Mouse (Mus musculus) heart, embryonic 14.5 days (tissue): Measurements from ENCODE around the gene Ubxn1. TPM values are rescaled to one million over a fixed set of nuclear protein-coding genes. Genes with fewer than 3 reads are reported as not detected.

ENCODE experiments used
- ATAC-seq: fragments of 200-750 bp; cut with Nextera tagmentation; 2 replicates; pipeline ENCODE4 v1.8.0; 2017; ENCODE audit warnings: low read depth, moderate TSS enrichment; ENCODE audit not compliant: insufficient number of reproducible peaks, insufficient read depth, low FRiP score
- H3K27ac ChIP-seq, 2 experiments: fragments of 200-500 bp in 1 of 2; fragments of 300-500 bp in 1 of 2; sonication (generic) in 1 of 2; replicated peaks in 1 of 2; 2 replicates each; pipeline ENCODE4 v1.5.1; 2012 to 2014; ENCODE audit warnings: low read depth in 2 of 2, low read length in 2 of 2, control low read depth in 1 of 2, mild to moderate bottlenecking in 1 of 2, mixed read lengths in 1 of 2; ENCODE audit not compliant: control insufficient read depth in 1 of 2, insufficient read depth in 1 of 2
- H3K27me3 ChIP-seq: fragments of 300-500 bp; sonication (generic); 2 replicates; pipeline ENCODE4 v1.6.1; 2014; ENCODE audit warnings: mild to moderate bottlenecking, low read length, control low read depth; ENCODE audit not compliant: control insufficient read depth, insufficient read depth
- H3K36me3 ChIP-seq: fragments of 300-500 bp; sonication (generic); 2 replicates; pipeline ENCODE4 v1.6.1; 2014; ENCODE audit warnings: mild to moderate bottlenecking, control low read depth, low read length, mixed read lengths; ENCODE audit not compliant: control insufficient read depth, insufficient read depth
- H3K4me1 ChIP-seq, 2 experiments: fragments of 200-500 bp in 1 of 2; fragments of 300-500 bp in 1 of 2; sonication (generic) in 1 of 2; 2 replicates each; pipeline ENCODE4 v1.6.1; 2012 to 2014; ENCODE audit warnings: low read length in 2 of 2, control low read depth in 1 of 2, mixed read lengths in 1 of 2; ENCODE audit not compliant: control insufficient read depth in 2 of 2, insufficient read depth in 2 of 2
- H3K4me2 ChIP-seq: fragments of 300-500 bp; sonication (generic); 2 replicates; pipeline ENCODE4 v1.6.1; 2014; ENCODE audit warnings: mild to moderate bottlenecking, low read length
- H3K4me3 ChIP-seq, 2 experiments: fragments of 200-500 bp in 1 of 2; fragments of 300-500 bp in 1 of 2; sonication (generic) in 1 of 2; 2 replicates each; pipeline ENCODE4 v1.5.1; 2012 to 2014; ENCODE audit warnings: low read length in 2 of 2, mild to moderate bottlenecking in 2 of 2, control low read depth in 1 of 2, low read depth in 1 of 2, moderate library complexity in 1 of 2; ENCODE audit not compliant: control insufficient read depth in 1 of 2, insufficient read depth in 1 of 2
- H3K9ac ChIP-seq: fragments of 300-500 bp; sonication (generic); 2 replicates; pipeline ENCODE4 v1.6.1; 2014; ENCODE audit warnings: mild to moderate bottlenecking, low read length
- H3K9me3 ChIP-seq: fragments of 300-500 bp; sonication (generic); 2 replicates; pipeline ENCODE4 v1.6.1; 2016; ENCODE audit warnings: low read length, control low read depth; ENCODE audit not compliant: control insufficient read depth
- WGBS: fragments of 180-500 bp; shearing (Covaris S2); extraction: QIAGEN DNeasy Blood & Tissue Kit; methylation state at CpG from one replicate; pipeline ENCODE4 v1.1.7; 2014; 5-methylcytosine and 5-hydroxymethylcytosine counted together
- polyA plus RNA-seq: library from polyadenylated mRNA; unstranded; fragments of >200 nt; fragmentation: Nextera tagmentation; extraction: Ambion mirVana; gene quantifications from 2 replicates; pipeline ENCODE4 v1.2.1, GENCODE M21; 2014

Gene Ubxn1
- polyA plus RNA-seq, 1 experiment from 2014 or later, result 118 TPM

DNA sequence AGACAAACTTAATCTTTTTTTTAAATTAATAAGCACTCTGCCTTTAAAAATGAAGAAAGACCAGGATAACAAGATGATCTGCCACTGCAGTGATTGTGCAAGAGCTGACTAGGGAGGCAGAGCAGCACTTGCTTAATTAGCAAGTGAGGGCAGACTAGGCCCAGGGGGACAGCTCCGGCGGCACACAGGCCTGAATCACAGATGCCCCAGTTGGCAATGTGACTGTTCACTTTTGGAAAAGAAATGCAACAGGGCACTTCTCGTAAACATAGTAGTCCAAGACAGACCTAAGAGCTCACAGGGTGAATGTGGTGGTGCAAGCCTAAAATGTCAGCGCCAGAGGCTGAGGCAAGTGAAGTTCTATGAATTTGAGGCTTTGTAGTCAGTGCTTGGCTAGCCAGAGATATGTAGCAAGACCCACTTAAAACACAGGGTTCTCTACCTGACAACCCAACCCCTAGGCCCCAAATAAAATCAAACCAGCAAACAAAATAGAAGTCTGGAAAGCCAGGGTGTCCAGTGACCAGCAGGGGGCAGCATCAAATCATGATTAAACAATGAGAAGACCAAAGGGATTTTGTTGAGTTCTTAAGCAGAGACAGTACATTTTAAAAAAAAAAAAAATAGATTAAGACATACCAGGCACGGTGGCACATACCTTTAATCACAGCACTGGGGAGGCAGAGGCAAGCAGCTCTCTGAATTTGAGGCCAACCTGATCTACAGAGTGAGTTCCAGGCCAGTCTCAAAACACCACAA, 26.7 kb upstream of the Ubxn1 start:
- H3K27me3 ChIP-seq, result no peaks in the 10 kb centered on the region
- ATAC-seq, result no peak
- no peak overlapping the region for H3K4me2 ChIP-seq
- H3K27ac ChIP-seq, result no peak overlapping the region
- H3K36me3 ChIP-seq, result peaks cover 56% of the 10 kb centered on the region
- peaks cover 7 to 11% of the 10 kb centered on the region in 2 experiments; a peak in 3 of 4 replicates for H3K4me1 ChIP-seq
- no peaks in the 10 kb centered on the region for H3K9me3 ChIP-seq
- 58% methylated on average over 5 of the region's 5 CpGs for WGBS
- H3K4me3 ChIP-seq, result no peak overlapping the region
- no peak overlapping the region for H3K9ac ChIP-seq

DNA sequence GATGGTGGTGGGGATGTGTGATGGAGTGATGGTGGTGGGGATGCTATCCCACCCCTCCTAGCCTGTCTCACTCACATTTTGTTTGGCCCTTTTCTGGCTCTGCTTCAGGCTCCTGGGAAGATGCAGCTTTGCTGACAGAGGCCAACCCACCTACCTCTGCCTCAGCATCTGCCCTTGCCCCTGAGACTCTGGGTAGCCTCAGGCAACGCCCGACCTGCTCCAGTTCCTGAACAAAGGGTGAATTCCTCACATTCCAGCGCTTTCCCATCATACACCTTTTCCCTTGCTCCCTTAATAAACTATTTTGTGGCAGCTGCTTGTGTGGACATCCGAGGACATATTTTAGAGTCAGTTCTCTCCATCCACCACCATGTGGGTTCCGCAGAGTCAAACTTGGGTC, 22.9 kb upstream of the Ubxn1 start:
- Histone ChIP-seq H3K4me1 (peaks cover 9 to 10% of the 10 kb centered on the region in 2 experiments), H3K27me3 (no peaks in the 10 kb centered on the region), H3K4me2 (no peak overlapping the region), H3K9me3 (no peaks in the 10 kb centered on the region), H3K27ac (no peak overlapping the region), H3K4me3 (no peak overlapping the region), H3K36me3 (peaks cover 39% of the 10 kb centered on the region), H3K9ac (no peak overlapping the region)
- ATAC-seq, result no peak
- 81% methylated on average over 5 of the region's 5 CpGs for WGBS

- Histone ChIP-seq H3K9me3 (no peaks in the 10 kb centered on the region), H3K9ac (peak within 1 kb of the TSS; percentile 58), H3K27me3 (no peaks in the 10 kb centered on the region), H3K27ac (peak within 1 kb of the TSS; percentile 8 to 58; a peak in 2 of 4 replicates), H3K4me2 (peak within 1 kb of the TSS; percentile 30), H3K4me3 (no peak within 1 kb of the TSS), H3K36me3 (peaks cover 33% of the 10 kb centered on the region), H3K4me1 (peaks cover 9 to 10% of the 10 kb centered on the region in 2 experiments)
- ATAC-seq, result peak; percentile 57; the same call in 1 of the 2 replicates
- 18% methylated on average over 7 of the region's 7 CpGs for WGBS
Measured at GRCm38 (mm10) chr19:8850402-8850901, 20.8 kb upstream of the Ubxn1 start, which contains the start of gene Lrrn4cl. Gene Lrrn4cl, plus strand, starts transcription at chr19:8850768.

GRCm38 (mm10) chr19:8851639-8852038, 19.7 kb upstream of the Ubxn1 start:
- peaks cover 21% of the 10 kb centered on the region for H3K36me3 ChIP-seq
- no peaks in the 10 kb centered on the region for H3K9me3 ChIP-seq
- no peaks in the 10 kb centered on the region for H3K27me3 ChIP-seq
- ATAC-seq, result no peak
- H3K9ac ChIP-seq, result no peak overlapping the region
- peaks cover 9 to 10% of the 10 kb centered on the region in 2 experiments for H3K4me1 ChIP-seq
- H3K4me2 ChIP-seq, result no peak overlapping the region
- H3K4me3 ChIP-seq, result no peak overlapping the region
- WGBS, result 50% methylated on average over 7 of the region's 7 CpGs
- no peak overlapping the region for H3K27ac ChIP-seq

GRCm38 (mm10) chr19:8852236-8852928, 18.9 kb upstream of the Ubxn1 start:
- Histone ChIP-seq H3K27ac (no peak overlapping the region), H3K9ac (no peak overlapping the region), H3K4me3 (no peak overlapping the region), H3K27me3 (no peaks in the 10 kb centered on the region), H3K36me3 (peaks cover 13% of the 10 kb centered on the region), H3K9me3 (no peaks in the 10 kb centered on the region), H3K4me1 (peaks cover 9 to 10% of the 10 kb centered on the region in 2 experiments), H3K4me2 (no peak overlapping the region)
- 52% methylated on average over 10 of the region's 10 CpGs for WGBS
- ATAC-seq, result no peak

GRCm38 (mm10) chr19:8853117-8853516, 18.2 kb upstream of the Ubxn1 start:
- H3K4me1 ChIP-seq, result peaks cover 9 to 10% of the 10 kb centered on the region in 2 experiments
- no peaks in the 10 kb centered on the region for H3K9me3 ChIP-seq
- ATAC-seq, result no peak
- no peak overlapping the region for H3K4me2 ChIP-seq
- H3K36me3 ChIP-seq, result peaks cover 6% of the 10 kb centered on the region
- WGBS, result 83% methylated on average over 3 of the region's 3 CpGs
- H3K9ac ChIP-seq, result no peak overlapping the region
- no peak overlapping the region for H3K4me3 ChIP-seq
- no peaks in the 10 kb centered on the region for H3K27me3 ChIP-seq
- no peak overlapping the region for H3K27ac ChIP-seq

DNA sequence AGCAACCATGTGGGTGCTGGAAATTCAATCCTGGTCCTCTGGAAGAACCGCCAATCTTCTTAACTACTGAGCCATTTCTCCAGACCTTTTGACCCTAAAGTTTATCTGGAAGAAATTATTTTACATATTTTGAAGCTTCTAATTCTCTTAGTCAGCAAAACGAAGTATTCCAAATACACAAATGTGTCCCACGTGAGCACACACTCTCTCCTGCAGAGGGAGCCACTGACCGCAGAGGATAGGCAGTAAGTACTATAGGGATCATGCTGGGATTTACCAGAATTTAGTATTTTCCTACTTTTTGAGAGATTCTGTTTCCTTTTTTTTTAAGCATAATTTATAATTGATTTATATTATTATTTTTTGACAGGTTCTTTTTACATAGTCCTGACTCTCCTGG, 13.6 kb upstream of the Ubxn1 start:
- no peak overlapping the region for H3K4me3 ChIP-seq
- no peaks in the 10 kb centered on the region for H3K9me3 ChIP-seq
- ATAC-seq, result no peak
- no peaks in the 10 kb centered on the region for H3K27me3 ChIP-seq
- no peaks in the 10 kb centered on the region for H3K36me3 ChIP-seq
- H3K9ac ChIP-seq, result no peak overlapping the region
- no peak overlapping the region for H3K27ac ChIP-seq
- no peak overlapping the region for H3K4me2 ChIP-seq
- WGBS, result 37% methylated on average over 4 of the region's 4 CpGs
- no peaks in the 10 kb centered on the region for H3K4me1 ChIP-seq
